Mouse (Mus musculus) A20 (cell line): ENCODE results near the gene Rnf224.

ENCODE experiments used
- DNase-seq: peaks from one replicate; pipeline ENCODE4 v3.0.0-alpha.2; 2011; ENCODE audit warnings: low read depth, low spot score

Gene Rnf224

DNA sequence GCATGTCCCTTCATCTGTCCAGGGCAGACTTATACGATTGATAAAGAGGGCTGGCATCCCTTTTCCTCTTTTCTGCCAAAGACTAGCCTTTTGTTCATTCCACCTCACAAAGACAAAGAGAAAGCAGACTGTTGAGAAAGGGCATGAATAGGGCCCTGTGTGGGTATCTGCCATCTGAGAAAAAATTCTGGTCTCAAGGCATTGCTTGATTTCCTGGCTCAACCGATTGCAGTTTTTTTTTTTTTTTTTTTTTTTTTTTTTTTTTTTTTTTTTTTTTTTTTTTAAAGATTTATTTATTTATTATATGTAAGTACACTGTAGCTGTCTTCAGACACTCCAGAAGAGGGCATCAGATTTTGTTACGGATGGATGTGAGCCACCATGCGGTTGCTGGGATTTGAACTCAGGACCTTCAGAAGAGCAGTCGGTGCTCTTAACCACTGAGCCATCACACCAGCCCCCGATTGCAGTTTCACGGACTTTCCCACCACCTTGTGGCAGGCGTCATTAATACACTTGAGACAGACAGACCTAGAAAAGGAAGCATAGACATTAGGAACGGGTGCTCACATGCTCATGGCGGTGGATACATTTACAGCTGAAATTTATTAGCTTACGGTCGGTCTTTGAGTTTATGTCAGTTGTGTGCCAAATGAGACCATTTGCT is 20.0 kb upstream of the Rnf224 start:
- DNase-seq, result peak; percentile 87

DNA sequence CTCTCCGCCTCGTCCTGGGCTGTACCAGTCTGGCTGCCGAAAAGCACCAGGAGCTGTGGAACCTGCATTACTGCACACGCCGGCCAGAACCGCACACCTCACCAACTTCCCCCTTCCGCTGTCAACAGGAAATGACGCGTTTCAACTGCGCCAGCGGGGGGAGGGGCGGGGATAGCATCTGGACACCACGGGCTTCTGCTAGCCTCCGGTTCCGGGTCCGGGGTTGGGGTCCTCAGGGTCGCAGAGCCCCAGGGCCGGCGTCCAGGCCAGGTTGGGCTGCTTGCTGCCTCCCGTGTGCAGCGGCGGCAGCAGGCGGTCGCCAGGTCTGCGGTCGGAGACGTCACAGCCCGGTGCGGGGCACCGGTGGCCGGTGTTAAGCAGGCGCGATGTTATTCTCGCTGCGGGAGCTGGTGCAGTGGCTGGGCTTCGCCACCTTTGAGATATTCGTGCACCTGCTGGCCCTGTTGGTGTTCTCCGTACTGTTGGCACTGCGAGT is 18.7 kb upstream of the Rnf224 start, which contains the start of gene Tmem203:
Tmem203 (plus strand) TSS at position 156 of the 496 bp plus-strand sequence.
- peak; percentile 94 for DNase-seq

DNA sequence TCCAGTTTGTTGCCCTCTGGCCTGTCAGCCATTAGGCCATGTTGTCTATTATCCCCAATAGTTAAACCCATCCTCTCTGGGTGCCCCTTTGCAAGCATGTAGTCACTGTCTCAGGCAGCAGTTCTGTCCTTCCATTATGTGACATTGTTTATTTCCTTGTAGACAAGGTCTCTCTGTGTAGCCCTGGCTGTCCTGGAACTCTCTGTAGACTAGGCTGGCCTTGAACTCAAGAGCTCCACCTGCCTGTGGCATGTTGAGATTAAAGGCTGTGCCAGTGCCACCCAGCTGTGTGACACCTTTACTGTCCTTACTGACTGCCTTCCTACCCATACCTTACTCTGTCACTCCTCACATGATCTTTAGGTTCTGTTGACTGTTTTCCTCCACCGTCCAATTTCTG is 15.7 kb upstream of the Rnf224 start:
- DNase-seq, result peak; percentile 58

DNA sequence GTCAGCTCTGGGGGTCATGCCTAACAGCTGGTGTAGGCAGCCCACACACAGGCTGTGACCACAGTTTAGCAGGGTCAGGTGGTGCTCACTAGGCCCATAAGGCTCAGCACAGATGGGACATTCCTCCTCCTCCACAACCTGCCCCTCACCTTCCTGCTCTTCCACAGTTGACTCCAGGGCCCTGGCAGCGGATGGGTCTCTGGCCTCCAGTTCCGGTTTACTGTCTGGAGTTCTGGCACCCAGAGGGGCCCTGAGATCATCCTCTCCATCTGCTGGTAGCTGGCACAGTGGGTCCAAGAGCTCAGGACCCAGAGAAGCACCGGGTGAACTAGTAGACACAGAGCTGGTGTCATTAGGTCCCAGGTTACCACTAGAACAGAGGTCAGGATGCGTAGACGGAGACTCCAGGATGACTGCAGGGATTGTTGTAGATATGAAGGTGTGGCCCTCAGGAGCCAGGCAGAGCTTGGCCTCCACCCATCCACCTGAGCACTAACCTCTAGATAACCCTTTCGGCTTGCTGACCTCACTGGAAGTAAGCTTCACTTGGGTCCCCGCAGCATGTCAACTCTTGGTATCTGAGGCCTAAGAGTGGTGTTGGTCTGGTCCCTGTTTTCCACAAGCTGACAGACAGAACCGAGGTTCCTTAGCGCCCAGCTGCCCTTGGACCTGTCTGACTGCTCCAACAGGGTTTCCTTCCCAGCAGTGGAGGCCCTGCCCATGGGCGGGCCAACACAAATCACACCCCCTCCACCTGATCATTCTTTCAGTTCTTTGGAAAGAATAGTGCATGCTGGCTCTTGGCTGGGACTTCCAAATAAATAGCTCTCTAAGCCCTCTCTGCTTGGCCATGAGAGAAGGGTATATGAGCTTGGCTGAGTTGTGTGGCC is 9.8 kb upstream of the Rnf224 start, which contains the start of gene AL732309.1:
AL732309.1 (minus strand) TSS at position 681 of the 890 bp plus-strand sequence.
- DNase-seq, result no peak

DNA sequence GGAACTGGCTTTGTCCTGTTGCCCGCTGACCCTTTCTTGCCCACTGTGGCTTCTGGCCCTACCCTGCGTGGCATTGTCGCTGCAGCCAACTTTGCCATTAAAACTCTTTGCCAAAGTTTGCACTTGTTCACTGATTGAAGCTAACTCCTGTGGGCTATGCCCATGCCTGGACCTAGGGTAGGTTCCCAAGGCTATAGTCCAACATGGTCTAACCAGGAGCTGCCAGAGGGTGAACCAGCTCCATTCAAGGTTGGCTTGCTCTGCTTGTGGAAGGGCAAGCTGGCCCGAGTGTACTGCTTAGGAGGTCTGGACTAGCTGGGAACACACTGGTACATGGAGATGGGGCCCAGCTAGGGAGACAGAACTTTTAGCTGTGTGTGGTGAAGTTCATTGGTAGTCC is 7.6 kb upstream of the Rnf224 start:
- no peak for DNase-seq

DNA sequence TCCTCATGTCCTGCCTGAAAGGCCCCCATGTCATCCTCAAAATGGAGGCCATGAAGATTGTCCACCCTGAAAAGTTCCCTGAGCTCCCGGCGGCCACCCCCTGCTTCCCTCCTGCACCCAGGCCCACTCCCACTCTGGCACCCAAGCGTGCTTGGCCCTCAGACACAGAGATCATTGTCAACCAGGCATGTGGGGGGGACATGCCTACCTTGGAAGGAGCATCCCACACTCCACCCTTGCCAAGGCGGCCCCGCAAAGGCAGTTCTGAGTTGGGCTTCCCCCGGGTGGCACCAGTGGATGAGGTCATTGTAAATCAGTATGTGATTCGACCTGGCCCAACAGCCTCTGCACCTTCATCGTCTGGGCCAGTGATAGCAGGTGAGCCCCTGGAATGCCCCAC is 6.8 kb upstream of the Rnf224 start:
- DNase-seq, result no peak

DNA sequence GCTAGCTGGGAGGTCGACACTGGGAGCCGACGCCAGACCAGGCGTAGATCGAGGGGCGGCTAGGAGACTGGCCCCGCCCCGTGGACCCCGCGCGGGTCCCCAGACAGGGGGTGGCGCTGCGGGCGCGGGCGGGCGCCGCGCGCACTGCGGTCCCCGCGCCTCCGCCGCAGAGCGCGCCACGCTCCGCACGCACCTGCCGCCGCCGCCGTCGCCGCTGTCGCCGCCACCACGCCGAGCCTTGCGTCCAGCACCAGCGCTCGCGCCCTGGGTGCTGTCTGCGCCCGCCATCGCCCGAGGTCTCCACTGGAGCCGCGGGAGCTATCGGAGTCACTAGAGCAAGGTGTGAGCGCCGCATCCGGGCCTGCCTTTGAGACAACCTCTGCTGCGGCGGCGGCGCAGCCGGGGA is 5.5 kb upstream of the Rnf224 start, which contains the start of the genes Rnf208 and Cysrt1:
Rnf208 (plus strand) TSS at position 155 of the 406 bp plus-strand sequence.
Cysrt1 (minus strand) TSS at position 352 of the 406 bp plus-strand sequence.
- peak; percentile 8 for DNase-seq

DNA sequence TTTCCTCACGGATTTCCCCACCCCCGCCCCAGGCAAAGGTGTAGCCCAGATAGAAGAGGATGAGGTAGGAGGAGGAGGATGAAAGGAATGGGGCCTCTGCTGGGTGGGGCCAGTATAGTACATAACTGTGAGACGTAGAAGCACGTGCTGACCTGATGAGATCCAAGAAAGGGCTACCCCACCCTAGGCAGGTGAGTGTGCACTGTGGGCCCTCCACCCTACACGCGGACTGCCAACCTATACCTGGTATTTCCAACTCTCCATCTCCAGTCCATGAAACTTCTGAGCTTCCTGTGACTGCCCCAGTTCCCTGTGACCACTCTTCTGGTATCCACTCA is 4.8 kb upstream of the Rnf224 start:
- no peak for DNase-seq

DNA sequence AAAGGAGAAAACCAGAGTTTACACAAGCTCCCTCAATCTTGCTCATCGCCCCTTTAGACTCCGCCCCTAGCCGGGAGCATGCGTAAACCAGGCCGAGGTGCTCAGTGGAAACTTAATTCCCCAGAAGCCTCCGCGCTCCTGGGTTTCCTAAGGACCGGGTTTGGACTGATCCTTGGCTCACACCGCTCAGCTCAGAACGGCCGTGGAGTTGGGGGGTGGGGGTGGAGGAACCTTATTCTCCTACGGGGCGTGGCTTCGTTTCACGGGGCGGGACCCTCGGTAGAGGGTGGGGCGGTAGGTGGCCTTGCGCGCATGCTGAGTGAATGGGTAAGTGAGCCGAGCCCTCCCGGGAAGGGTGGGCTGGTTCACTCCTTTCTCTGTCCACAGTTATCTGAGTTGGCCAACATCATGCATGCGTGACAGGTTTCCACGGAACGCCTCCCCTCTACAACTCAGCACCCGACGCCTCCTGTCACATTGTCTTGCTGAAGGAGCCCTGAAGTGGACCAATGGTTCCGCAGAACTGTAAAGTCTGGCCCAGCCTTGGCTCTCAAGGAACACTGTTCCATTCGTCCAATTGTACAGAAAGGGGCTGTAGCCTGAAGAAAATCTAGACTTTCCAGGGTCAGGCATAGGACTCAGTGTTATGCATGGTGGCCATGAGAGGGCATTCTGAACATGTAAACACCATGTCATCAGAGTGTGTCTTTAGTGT is 4.3 kb upstream of the Rnf224 start:
- DNase-seq, result peak; percentile 84

DNA sequence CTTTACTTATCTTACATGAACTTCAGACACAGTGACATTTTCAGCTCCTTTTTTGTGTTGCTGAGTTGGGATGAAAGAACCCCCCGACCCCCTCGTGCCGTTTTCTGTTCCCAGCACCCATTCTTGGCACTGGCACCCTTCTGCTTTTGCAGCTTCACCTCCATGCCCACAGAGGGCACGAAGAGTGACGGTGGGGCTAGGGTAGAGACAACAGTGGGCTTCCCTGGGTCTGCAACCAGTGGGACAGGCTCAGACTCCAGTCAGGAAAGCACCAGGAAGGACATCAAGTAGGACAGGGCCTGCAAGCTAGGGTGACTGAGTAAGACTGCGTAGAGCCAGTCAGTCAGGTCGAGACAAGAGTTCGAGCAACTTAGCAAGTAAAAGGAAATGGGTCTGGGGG is 3.7 kb upstream of the Rnf224 start:
- no peak for DNase-seq

DNA sequence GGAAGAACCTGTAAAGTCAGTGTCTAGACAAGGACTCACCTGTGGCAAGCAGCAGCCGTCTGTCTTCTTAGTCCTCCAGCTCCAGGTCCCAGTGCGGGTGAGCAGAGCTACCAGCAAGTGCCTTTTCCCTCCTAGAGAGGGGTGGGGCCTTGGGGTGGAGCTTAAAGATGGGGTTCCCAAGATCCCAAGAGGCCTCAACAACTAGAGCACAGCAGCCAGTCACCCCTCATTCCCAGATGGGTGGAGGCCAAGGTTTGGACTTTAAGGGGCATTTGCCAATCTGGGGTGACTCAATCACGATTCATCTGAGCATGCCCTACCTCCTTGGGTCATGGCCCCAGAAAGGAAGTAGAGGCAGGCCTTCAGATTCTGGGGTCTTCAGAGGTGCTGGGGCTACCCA is 3.2 kb upstream of the Rnf224 start:
- DNase-seq, result no peak

DNA sequence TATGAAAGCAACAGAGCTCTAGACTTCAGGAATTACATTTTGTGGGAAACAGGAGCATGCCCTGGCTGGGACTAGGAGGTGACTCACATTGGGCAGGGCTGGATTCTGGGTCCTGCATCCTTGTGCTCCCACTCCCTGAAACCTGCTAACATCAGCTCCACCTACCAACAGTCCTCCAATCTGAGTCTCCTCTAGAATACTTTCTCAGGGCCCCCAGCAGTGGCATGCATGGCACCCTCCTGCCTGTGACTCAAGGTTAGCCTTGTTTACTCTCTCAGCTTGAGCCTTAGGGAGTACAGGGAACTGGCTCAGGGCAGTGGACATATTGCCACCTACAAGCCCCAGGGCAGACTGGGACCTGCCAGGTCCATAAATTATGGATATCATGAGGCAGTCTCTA is 1.5 kb upstream of the Rnf224 start:
- DNase-seq, result no peak

DNA sequence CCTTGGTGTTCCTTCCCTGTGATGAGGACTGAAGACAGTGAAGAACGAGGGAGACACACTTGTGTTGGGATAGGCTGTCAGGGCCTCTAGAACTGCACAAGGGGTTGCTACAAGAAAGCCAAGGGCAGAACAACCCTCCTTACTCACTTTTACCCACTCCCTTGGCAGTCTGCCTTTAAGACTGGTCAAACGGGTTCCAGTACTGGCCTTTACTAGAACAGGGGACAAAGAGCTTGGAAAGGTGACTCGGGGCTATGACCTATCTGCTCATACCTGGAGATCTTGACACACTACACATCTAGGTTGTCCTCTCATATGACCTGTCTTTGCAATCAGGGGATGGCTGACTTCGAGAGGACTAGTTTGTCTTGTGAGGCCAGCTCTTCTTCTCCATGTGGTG is 935 bp upstream of the Rnf224 start:
- DNase-seq, result no peak

DNA sequence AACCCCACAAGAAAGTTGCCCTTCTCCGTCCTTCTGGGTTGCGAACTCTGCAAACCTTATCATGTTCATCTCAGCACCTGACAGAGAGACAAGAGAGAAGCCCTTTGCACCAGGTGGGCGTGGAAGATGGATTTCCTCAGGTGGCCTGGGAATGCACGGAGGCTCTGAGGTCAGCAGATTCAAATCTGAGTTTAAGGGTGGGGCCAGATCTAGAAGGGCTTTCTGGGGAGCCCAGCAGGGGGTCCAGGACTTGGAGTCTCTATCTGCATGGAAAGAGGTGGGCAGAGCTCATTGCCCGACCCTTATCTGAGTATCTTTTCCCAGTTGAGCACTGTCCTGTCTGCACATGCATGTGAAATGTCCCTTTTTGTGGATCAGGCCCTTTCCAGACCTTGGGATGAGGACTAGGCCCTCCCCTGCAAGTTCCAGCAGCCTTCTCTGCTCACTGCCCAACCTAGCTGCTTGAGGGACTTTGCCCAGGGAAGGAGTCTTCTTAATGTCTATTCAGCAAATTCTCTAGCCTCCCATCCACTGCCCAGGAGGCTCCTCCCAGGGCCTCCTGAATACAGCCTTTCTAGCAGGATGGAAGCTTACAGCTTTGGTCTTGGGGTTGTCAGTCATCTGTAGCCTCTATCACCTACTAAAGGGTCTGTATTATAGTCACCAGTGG is 1.9 kb downstream of the Rnf224 start:
- DNase-seq, result no peak

DNA sequence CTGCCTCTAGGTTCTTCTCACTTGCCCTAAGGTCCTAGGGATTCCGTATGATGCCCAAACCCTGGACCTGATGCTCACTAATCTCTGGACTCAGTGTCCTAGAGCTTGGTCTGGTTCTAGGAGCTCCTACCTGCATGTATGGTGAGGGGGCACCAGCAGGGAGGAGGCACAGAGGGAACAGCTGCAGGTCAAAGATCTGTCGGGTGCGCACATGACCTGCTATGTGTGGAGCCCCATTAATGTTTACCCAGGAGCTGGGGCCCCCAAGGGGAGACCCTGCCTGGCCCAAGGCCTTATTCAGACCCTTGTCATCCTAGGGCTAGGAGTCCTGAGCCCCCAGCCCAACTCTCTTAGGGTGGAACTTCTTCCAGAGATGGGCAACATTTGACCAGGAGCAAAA is 2.5 kb downstream of the Rnf224 start, which contains the start of gene Slc34a3:
Slc34a3 (minus strand) TSS at position 315 of the 400 bp plus-strand sequence.
- DNase-seq, result no peak

DNA sequence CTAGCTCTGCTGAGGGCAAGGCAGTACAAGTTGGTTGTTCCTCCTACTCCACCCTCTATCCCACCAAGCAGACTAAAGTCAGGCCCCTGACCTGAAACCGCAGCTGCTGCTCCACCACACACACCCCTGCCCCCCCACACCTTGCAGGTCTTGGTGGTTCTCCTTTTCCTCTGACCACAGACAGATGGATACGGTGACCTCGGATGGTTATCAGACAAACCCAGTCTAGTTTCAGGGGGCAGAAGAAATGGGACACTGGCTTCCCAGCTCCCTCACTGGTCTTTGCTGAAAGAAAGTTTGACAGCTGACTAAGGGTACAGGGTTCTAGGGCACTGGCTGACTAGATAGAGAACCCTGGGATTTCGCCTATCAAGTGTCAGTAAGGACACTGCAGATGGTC is 3.2 kb downstream of the Rnf224 start:
- no peak for DNase-seq

DNA sequence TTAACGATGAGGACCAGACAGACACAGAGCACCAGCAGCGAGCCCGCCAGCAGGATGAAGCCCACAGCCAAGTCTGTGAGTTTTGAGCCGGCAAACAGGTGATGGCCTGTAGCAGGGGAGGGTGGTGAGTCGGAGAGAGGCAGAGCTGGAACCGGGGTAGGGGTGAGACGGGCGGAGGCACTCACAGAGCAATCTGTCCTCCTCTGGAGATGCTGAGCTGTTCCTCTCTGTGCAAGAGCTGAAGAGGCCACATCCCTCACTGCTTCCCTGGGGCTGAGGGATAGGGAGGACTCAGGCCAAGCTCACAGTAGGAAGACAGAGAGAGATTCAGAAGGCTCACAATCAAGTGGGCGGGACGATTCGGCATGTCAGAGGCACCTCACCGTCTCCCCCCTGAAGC is 5.5 kb downstream of the Rnf224 start:
- DNase-seq, result no peak

DNA sequence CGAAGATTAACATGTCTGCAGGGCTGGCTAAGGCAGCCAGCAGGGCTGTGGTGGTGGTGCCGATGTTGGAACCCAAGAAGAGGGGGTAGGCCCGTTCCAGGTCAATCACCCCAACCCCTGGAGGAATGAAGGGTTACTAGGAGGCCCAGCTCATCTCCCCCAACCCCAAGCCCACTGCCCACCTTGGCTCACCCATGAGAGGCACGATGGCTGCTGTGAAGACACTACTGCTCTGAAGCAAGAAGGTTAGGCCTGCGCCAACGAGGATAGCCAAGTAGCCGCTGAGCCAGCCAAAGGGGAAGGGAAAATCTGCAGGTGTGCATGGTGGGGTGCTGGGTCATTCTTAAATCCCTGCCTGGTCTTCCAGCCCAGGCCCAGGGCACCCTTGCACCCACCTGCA is 6.0 kb downstream of the Rnf224 start:
- no peak for DNase-seq

DNA sequence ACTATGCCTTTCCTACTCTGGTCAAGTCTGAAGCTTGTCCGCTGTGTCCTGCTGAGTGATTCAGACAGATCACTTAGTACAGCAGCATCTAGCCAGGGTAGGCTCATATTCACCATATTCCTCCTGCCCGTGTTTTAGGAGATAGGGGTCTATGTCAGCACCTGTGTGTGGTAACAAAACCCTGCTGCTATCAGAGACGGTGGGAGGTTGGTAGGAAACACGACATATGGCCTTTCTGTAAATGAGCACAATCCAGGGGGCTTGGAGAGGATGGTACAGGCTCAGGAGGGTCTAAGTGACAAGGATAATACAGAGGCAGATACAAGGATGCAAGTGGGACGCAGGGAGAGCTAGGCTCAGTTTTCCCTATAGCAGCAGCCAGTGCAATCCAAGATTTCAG is 7.0 kb downstream of the Rnf224 start:
- DNase-seq, result no peak

DNA sequence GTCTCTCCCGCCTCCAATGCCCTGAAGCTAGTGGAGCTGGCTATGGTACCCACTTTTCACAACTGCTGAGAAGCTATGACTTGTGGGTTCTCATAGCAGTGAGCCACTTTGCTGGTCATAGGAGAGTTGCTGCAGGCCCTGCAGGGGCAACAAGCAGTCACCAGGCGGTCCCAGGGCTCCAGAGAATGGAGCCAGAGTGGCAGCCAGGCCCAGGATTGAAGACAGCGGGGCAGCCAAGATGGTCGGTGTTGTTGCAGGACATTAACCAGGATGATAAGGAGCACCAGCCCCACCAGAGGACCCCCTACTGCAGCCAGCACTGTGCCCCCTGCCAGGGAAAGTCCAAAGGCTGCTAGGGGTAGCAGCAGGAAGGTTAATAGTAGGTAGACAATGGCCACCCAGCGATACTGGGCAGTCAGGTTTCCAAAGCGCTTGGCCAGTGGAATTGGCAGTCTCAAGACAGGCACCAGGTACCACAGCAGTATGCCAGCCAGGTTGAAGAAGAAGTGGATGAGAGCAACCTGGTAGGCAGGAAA is 7.5 kb downstream of the Rnf224 start:
- DNase-seq, result no peak

DNA sequence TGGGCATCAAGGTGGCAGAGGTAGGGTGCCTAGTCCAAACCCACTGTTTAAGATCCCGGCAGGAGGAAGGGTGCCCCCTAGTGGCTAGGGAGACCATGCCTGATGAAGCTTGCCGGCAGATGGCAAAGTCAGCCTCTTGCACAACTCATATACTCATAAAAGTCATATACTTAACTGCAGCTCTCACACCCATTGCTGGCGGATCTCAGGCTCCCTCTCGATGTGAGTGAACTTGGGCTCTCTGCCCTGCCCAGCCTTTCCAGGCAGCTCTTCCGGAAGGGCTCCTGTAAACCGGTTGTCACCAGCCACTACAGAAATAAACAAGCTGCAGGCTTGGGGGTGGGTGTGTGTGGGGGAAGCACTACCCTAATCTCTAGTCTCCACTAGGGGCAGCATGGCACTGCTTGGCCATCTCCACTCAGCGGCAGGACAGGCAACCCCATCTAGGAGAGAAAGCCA is 8.1 kb downstream of the Rnf224 start:
- peak; percentile 94 for DNase-seq
